Mouse (Mus musculus) testis, adult 2 months (tissue): ENCODE data around the gene Ripor2.

Experiments
- CTCF ChIP-seq: fragments of 200-500 bp; IDR thresholded peaks from 2 replicates; pipeline ENCODE4 v1.5.1; 2012; ENCODE audit warnings: low read depth, mild to moderate bottlenecking, inconsistent platforms, low read length, moderate library complexity; ENCODE audit not compliant: control insufficient read depth, insufficient read depth, insufficient replicate concordance
- POLR2A ChIP-seq: fragments of 200-500 bp; IDR thresholded peaks from 2 replicates; pipeline ENCODE4 v1.6.1; 2012; ENCODE audit warnings: low read depth, mild to moderate bottlenecking, inconsistent platforms, low read length, moderate library complexity; ENCODE audit not compliant: control insufficient read depth

- no peak for TF ChIP-seq POLR2A
- TF ChIP-seq CTCF: no peak
Observed at GRCm38 (mm10) chr13:24702128-24702527, 120.1 kb downstream of the Ripor2 start.
